10 mouse cellular contexts compared by ENCODE assay signal in genomic region chr14:56314459-56314858, GRCm38 (mm10). TPM values are rescaled to one million over a fixed set of nuclear protein-coding genes. Genes with fewer than 3 reads are reported as not detected.
DNase-seq lines count a peak whose midpoint lies in the region; TF ChIP-seq lines count a peak whose summit lies in the region.
"Had no signal": no experiment of that assay in that cellular context is flagged by ENCODE, and none has a peak within 500 bp of the region (broad histone marks: within the 10 kb centered on the region; RNA-seq: fewer than 3 reads in every experiment).

No protein-coding gene starts in this region.

- TF ChIP-seq POLR2A in spleen, adult 2 months (IDR thresholded peaks at IDR 0.05; ENCODE audit: low read depth, low read length) = no peak

- DNase-seq in spleen, adult 2 months (ENCODE audit: low read depth in 1 of 2, low spot score in 2 of 2) = peak in 1 of 2 experiments; percentile 42
- no peak for DNase-seq in spleen, adult 12 weeks (ENCODE audit: low spot score)
- DNase-seq in adrenal gland, postnatal 10 days = peak; percentile 67
- peak; percentile 70 for DNase-seq in embryo, embryonic 11 days
- DNase-seq in heart, postnatal 4 days = peak; percentile 61
- DNase-seq in left cerebral cortex, postnatal 10 days (ENCODE audit: extremely low spot score in 1 of 2, low spot score in 2 of 2) = peak; percentile 35 to 42
- peak; percentile 76 for DNase-seq in naive thymus-derived CD4-positive, alpha-beta T cell, adult 2 months (ENCODE audit: low read depth)
- DNase-seq in thymus, postnatal 14 days = peak; percentile 51

- no peak overlapping the region for H3K4me3 ChIP-seq in spleen, adult 2 months (ENCODE audit: extremely low read depth, insufficient read depth, insufficient read length)
- H3K4me3 ChIP-seq: neural tube, embryonic 13.5 days had no signal

- 7% methylated on average over 7 of the region's 7 CpGs for WGBS in spleen, adult 2 months

- no peaks in the 10 kb centered on the region for H3K36me3 ChIP-seq in spleen, adult 2 months (ENCODE audit: control insufficient read depth, insufficient read depth, low read length)
- H3K36me3 ChIP-seq: neural tube, embryonic 13.5 days had no signal

- peak; percentile 47; the same call in 1 of the 2 replicates for TF ChIP-seq CTCF in spleen, adult 2 months (IDR thresholded peaks at IDR 0.05; ENCODE audit: extremely low read depth, insufficient read depth, insufficient read length, insufficient replicate concordance)

- H3K4me1 ChIP-seq in spleen, adult 2 months (ENCODE audit: control insufficient read depth, insufficient read depth, insufficient read length) = no peaks in the 10 kb centered on the region
- H3K4me1 ChIP-seq: neural tube, embryonic 13.5 days had no signal

- H3K27me3 ChIP-seq in spleen, adult 2 months (ENCODE audit: control insufficient read depth, insufficient read depth, low read length) = peaks cover 2% of the 10 kb centered on the region; the same call in 1 of the 2 replicates
- H3K27me3 ChIP-seq: neural tube, embryonic 13.5 days had no signal

- intact Hi-C loops in left cerebral cortex, postnatal 10 days (cut with DNase I) = no loop called here

- H3K27ac ChIP-seq in spleen, adult 2 months (ENCODE audit: insufficient read depth, low read length) = no peak overlapping the region
- H3K27ac ChIP-seq: neural tube, embryonic 13.5 days had no signal

RNA-seq across cellular contexts. Expression of gene Atp12a, which starts 50.4 kb away (rescaled TPM):
- not detected in 2 replicates for polyA plus RNA-seq in spleen, adult 2 months (2012; rRNA removed)
- total RNA-seq in adrenal gland, postnatal 10 days (2021) = not detected
- total RNA-seq in heart, postnatal 4 days (2021) = not detected
- total RNA-seq in left cerebral cortex, postnatal 10 days (2021) = under 1 TPM; 0.21 to 0.39 TPM
- total RNA-seq: gastrocnemius, adult 8-10 months had no signal

RNA-seq across cellular contexts. Expression of gene Gzmb, which starts 52.4 kb away (rescaled TPM):
- 2.6 and 2.7 TPM in 2 replicates for polyA plus RNA-seq in spleen, adult 2 months (2012; rRNA removed)
- under 1 TPM; 0.18 to 0.21 TPM for total RNA-seq in adrenal gland, postnatal 10 days (2021)
- total RNA-seq in heart, postnatal 4 days (2021) = not detected
- total RNA-seq in left cerebral cortex, postnatal 10 days (2021) = not detected
- total RNA-seq: gastrocnemius, adult 8-10 months had no signal
- polyA plus RNA-seq: neural tube, embryonic 13.5 days had no signal
